Mouse (Mus musculus) retina, postnatal 1 day (tissue): ENCODE data around the gene Cstb.

Experiments
- DNase-seq: peaks from one replicate; pipeline ENCODE4 v3.0.0-alpha.2; 2012

Cstb gene

GRCm38 (mm10) chr10:78462945-78463768 is 37.7 kb downstream of the Cstb start:
- DNase-seq = no peak

- no peak for DNase-seq
These were observed 38.3 kb downstream of the Cstb start for GRCm38 (mm10) chr10:78463769-78464167.

GRCm38 (mm10) chr10:78464201-78464791 is 38.8 kb downstream of the Cstb start:
- no peak for DNase-seq

- DNase-seq = peak; percentile 94
These were observed 39.3 kb downstream of the Cstb start, which contains the start of gene Pdxk for GRCm38 (mm10) chr10:78464792-78465207. Pdxk (minus strand) TSS chr10:78464975.

GRCm38 (mm10) chr10:78465472-78465871 is 40.0 kb downstream of the Cstb start:
- DNase-seq = no peak

GRCm38 (mm10) chr10:78466647-78467046 is 41.2 kb downstream of the Cstb start:
- DNase-seq = no peak

- DNase-seq = no peak
These were observed 42.4 kb downstream of the Cstb start for GRCm38 (mm10) chr10:78467761-78468310.

- DNase-seq = peak; percentile 57
These were observed 45.3 kb downstream of the Cstb start for GRCm38 (mm10) chr10:78470582-78471313.

GRCm38 (mm10) chr10:78472046-78472445 is 46.6 kb downstream of the Cstb start:
- no peak for DNase-seq

- DNase-seq = no peak
These were observed 48.0 kb downstream of the Cstb start for GRCm38 (mm10) chr10:78473434-78473833.

GRCm38 (mm10) chr10:78474759-78475158 is 49.3 kb downstream of the Cstb start:
- DNase-seq = no peak

- no peak for DNase-seq
These were observed 51.4 kb downstream of the Cstb start for GRCm38 (mm10) chr10:78476821-78477220.
